Mouse (Mus musculus): ENCODE measurements at regions not wholly inside any gene's neighbourhood (a gene's known extent, or its start where the extent isn't known, plus 50 kb on each side); places are given as distances from the start of the nearest gene placed in this dataset.

DNA sequence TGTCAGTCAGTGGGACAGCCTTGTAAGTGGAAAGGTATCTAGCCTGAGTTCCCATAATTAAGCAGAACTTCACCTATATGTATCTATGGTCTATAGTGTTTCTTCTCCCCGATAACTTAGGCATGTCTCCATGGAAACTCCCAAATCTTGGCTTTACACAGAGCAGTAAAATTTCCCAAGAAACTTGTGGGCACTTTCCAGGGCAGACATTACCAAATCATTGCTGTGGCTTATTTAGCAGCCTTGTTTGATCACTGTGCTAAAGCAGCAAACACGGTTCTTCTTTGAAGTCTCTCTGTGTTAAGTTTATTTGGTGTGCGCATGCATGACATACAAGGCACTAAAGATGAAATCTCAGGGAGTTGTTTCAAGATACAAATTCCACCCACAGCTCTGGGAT, 496.2 kb upstream of the Klf4 start:
- DNase-seq, result no peak

DNA sequence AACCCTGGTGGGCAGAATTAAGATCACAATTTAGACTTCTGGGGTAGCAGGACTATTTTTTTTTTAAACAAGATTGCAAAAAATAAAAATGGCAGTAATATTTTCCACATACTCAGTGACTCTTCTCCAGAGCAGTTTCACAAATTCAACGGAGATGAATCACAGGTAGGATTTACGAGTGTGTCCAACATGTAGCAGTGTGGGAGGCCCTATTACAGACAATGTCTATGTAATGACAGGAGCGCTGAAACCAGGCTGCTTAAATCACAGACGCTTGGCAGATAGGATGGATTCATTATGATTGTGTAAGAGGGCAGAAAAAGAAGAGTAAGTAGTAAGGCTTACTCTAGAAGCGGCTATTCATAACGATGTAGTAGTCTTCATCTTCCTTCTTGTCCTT, 495.0 kb upstream of the Klf4 start:
- DNase-seq, result no peak

DNA sequence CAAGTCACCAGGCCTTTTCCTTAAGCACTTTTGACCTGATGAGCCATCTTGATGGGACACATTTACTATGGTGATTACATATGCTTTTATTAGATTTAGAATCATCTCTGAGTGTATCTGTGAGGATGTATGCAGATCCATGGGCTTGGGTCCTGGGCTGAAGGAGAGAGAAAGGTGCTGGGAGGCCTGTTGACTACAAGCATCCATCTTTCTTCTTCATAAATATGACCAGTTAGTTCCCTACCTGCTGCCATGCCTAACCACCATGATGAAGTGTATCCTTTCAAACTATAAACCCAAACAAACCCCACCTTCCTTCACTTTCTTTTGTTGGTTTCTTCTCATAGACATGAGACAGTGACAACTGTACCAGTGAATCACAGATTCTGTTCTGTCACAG, 492.2 kb upstream of the Klf4 start:
- DNase-seq, result no peak

DNA sequence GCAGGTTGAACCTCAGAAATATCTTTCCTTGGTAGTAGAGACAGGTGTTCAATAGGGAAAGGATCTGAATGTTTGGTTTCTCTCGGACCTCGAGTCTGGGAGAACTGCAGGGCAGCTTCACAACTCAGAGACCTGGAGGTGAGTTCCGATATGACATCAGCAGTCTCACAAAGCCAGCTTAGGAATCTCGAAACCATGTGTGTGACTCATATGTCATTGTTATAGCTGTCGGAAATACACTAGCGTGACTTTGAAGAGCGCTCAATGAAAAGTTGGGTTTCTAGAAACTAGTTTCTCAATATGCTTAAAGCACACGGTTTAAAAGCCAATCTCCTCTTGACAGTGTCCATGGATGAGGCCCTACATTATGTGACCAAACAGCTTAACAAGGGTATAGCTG, 485.9 kb upstream of the Klf4 start:
- no peak for DNase-seq

DNA sequence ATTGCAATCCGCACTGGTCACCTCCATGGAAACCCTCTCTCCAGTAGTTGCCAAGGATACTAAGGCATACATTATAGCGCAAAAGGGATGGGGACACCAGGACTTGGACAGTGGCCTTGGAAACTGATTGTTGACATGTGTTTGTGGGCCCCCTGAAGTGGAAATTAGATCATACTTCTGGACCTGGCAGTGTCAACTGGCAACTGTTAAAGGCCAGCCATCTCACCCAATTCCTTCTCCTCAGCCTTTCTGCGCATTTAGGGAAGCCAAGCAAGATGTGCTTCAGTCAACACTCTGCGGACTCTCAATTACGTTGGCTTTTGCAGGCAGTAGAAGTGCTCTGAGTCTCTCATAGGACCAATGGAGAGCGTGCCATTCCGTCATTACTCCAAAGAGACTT, 483.2 kb upstream of the Klf4 start:
- DNase-seq, result no peak

DNA sequence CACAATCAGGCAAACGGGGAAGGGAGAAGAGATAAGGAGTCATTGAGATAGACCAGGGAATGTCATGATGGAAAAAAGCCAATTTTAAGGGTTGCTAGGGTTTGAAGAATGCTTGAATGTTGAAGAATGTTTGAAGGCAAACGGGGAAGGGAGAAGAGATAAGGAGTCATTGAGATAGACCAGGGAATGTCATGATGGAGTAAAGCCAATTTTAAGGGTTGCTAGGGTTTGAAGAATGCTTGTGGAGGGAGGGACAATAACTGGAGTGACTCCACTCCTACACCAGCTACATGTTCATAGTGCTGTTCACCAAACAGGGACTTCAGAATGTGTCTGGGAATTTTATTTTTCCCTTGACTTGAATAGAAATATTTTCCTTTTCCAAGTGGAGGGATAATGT, 476.0 kb upstream of the Klf4 start:
- DNase-seq, result no peak

DNA sequence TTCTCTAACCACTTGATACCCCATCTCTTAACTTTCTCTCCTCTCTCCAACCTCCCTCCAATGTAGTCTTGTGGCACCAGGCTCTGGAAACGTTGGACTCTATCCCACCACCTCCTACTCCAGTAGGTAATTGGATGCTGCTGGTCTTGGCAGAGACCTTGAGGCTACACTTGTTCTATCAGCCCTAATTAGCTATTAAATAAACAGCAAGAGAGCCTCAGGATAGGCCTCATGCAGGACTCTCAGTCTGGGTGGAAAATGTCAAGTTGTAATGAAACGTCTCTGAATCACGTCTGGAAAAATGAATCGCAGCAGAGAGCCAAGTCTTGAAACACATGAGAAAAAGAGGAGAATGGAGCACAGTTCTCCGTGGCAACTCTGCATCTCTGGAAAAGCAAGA, 472.0 kb upstream of the Klf4 start:
- DNase-seq, result no peak

DNA sequence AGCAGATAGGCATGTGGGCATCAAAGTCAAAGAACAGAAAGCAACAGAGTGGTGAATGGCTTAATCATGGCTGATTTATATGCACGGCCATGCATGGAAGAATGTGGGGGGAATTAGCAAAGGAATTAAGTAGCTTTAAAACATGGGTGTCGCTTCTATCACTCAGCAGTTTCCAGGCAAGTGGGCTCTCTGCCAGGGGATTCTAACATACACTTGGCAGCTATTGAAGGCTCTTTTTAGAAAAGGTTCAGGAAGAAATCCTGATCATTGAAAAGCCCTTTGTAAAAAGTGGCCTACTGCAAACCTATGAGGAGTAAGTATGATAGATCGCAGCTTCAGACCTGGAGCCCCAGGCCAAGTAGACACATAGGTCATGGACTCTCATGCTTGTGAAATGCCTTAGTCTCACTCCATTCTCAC, 469.1 kb upstream of the Klf4 start:
- DNase-seq, result no peak

DNA sequence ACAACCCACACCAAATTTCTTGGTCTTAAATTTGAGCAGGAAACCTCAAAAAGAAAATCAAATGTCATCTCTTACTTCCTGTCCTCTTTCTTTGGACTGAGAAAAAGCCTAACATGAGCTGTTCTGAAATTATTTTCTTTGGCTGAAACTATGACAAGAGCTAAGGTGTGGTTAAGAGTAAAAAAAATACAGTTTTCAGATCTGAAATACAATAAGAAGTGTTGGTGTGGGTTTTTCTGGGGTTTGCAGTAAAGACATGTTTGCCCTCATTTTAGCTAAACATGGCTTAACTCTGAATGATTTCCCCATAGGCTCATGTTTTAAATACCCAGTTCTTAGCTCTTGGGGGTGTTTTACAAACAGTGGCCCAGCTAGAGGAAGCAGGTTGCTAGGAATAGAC, 451.8 kb upstream of the Klf4 start:
- DNase-seq, result no peak

DNA sequence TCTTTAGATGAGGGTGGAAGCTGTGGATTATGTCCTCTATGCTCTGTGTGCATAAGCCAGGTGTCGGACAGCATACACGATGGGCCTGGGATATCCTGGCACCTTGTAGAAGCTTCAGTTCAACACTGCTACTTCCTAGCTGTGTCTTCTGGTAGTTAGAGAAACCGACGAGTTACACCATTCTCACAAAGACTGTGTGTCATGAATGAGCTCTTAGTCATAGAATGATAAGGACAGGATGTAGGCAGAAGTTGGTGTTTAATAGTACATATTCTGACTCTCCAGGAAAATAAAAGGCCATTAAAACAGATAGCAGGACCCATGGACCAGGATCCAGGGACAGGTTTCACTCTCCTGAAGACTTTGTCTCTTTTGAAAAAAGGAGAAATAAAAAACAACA, 446.3 kb upstream of the Klf4 start:
- DNase-seq, result no peak

DNA sequence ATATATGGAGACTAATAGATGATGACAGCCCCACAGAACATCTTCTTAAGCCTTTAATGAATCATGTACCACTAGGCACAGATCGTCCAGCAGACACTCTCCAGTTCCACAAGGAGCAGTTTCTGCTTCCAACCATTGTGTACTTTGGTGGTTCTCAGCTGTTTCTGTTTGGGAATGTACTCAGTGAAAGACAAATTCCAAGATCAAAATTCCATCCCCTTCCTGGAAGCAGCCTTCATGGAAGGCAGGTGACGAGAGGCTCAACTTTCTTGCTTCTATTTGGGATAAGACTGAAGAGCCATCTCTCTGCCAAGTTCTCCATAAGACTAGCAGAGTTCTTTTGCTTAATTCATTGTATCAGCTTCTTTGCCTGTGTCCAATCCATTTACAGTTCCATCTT, 444.0 kb upstream of the Klf4 start:
- DNase-seq, result no peak

DNA sequence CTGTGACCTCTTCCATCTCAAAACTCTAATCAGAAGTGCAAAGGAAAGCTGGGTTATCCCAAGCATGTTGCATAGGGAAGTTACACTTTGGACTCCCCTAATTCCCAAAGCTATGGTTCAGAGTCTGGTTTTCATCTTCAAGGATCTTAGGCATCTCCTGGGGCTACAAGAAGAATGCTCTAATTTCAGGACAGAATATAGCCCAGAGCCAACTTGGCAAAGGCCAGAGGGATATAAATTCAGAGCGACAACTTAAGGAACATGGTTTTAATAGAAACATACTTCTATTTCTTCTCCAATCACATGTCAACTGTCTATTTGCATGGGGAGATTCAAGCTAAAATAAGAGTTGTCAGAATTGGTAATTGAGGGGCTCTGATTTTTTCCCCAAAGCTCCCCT, 441.4 kb upstream of the Klf4 start:
- no peak for DNase-seq

DNA sequence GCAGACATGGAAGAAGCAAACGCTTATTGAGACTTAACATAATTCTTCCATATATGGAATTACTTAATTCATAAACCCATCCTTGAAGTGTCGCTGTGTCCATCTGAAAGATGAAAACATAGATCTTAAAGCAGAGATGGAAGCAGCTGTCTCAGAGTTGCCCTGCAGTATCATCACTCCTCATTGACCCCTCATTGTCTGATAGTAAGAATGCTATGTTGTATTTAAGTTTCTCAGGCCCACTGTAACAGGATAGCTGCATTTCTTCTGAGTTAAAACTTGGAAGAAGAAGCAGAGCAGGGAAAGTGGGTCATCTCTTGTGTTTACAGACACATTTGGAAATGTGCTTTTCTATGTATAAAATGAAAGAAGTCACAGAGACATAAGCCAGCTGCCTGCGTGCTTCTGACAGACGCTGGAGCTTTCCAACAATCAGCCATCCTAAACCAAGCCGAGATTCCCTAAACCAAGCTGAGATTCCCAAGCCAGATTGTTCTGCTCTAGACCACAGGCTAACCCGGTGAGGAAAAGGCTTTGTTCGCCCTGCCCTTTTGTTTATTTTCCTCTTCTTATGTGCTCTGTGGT, 440.1 kb upstream of the Klf4 start:
- DNase-seq, result no peak

DNA sequence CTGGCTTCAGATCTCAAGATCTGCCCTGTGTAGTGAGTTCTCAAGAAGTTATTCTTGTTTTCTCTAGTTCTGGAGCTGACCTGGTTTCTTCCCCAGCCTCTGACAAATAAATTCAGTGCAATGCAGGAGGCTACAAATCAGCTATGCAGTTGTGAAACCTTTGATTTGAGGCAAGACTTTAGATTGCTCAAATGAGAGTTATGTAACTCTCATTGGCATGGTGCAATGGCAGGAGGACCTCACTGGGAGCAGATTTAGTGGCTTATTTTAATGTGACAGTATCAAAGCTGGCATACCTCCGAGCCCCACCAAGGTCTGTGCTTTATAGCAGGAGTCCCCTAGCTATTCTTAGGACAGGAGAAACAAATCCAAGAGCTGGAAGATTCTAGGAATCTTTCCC, 427.8 kb upstream of the Klf4 start:
- DNase-seq, result no peak

DNA sequence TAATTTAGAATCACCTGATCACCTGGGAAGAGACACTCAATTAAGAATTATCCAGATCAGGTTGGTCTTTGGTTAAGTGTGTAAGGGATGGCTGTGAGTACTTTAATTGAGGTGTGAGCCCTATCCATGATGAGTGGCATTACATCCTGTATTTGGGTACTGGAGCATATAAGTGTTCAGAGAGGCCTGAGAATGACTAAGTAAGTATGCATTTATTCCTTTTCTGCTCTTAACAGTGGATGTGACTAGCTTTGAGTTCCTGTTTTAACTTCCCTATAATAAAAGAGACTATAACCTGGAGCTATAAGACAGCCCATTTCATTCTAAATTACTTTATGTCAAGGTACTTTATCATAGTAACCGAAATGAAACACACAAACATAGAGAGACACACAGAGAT, 421.4 kb upstream of the Klf4 start:
- DNase-seq, result no peak

DNA sequence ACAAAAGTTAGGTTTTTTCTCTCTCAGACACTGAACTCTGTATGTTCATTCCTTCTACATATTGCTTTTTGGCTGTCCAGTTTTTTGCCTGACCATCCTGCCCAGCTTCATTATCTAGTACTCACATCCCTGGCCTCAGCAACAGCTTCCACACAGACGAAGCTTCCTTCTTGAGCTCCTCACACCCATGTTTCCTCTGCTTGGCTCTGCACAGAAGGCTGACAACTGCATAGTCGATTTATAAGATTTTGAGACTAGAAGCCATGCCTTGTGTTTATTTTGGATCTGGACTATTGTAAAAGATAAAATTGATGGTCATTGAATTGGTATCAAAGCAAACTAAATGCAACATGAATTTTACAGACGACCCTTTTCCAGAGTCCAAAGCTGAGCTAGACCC, 420.0 kb upstream of the Klf4 start:
- no peak for DNase-seq

DNA sequence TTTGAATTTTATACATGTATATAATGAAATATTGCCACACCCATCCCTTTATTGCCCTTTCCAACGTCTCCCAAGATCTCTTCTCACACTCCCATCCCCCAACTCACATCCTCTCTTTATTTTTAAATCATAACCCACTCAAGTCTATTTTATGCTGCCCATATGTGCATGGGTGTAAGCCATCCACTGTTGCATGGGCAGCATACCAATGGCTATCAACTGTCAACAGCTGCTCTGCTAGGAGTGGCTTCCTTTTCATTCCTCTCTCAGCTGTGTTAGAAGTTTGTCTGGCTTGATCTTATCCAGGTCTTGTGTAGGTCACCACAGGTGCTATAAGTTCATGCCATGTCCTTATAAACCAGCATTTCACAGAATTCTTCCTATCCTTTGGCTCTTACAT, 409.2 kb upstream of the Klf4 start:
- no peak for DNase-seq

DNA sequence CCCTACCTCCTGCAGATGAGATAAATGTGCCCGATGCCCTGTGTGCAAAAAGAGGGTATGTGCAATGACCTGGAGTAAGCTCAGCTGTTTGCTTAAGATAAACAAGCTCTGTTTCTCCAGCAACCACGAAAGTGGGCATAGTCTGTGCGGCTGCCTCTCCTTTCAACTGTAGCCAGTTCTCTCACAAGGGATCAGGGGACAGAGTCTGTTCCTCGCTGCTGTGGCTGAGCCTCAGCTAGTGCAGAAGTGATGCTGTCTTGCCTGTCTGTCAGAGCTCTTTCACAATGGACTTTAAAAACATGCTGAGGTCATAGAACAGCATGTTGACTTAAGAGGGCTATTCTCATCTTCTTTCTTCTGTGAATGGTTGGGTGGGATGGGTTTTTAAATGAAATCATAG, 406.1 kb upstream of the Klf4 start:
- DNase-seq, result no peak

DNA sequence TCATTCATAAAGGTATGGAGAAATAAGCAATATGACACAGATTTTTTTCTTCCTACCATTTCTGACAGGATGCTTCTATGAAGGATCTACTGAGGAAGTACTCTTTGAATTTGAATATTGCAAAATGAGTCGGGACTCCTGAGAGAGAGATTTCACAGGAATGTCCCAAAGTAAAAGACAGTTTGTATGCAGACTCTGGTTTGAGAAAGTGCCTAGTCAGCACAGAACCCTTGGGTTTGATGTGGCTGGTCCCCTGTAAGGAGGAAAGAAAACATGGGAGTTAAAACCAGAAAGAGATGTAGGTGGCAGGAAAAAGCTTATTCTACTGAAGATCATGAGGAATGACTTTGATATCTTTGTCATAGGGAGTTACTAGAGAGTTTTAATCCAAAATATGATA, 405.6 kb upstream of the Klf4 start:
- no peak for DNase-seq

DNA sequence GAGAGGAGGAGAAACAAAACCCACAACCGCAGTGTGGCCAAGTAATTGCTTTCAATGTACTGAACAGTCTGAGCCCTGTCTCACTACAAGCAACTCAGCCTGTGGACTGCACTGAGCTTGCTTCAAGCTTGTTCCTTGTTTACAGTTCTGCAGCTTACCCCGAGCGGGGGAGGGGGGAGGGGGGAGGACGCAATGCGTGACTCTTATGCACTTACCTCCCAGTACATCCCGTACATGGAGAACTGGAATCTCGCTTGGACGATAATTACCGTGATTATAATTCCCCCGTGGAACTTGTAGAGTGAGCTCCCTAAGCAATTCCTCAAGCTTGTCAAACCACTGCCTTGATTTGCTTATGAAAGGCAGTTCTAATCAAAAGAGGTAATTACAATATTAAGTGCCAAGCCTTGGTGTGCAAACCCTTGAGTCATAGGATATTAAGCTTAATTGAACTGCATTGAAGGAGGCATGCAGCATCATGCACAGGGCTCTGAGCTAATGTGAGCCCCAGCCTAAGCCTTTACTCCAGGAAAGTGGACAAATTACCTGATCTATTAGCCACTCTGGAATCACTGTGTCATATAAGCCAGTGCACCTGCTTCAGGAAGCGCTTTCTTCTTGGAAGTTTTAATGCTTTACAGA, 397.0 kb upstream of the Klf4 start:
- no peak for DNase-seq

DNA sequence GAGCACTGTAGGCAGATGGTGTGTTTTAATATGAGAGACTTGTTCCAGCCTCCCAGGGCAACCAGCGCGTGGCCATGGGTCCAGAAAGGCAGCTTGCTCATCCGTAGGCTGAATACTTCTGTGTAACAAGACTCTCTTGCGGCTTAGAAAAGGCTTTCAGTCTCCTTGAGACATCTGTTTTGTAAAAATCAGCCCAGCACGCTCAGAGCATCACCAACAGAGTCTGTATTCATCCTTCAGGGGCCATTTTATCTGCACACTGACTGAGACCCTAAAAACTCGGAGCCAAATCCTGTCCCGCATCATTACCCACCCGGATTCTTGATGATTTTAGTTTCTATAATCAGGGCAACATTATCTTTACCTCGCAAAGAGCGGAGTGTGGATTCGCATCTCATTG, 396.4 kb upstream of the Klf4 start:
- no peak for DNase-seq

DNA sequence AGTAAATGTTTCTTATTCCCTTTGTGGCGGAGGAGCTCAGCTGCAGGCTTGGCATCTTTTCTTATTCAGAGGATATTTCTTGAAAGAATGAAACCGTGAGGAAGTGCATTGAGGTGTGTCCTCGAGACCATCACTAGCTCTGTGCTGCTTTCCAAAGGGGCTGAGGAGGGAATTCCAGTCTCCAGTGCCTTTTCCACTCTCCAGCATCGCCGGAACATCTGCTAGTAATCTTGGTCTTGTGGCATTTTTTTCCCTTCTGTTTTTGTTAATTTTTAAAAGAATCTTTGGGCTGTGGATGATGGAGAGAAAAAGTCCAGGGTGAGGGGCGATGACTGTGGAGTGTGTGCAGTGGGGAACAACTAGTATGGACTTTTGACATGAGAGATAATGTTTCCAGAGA, 395.9 kb upstream of the Klf4 start:
- DNase-seq, result no peak

DNA sequence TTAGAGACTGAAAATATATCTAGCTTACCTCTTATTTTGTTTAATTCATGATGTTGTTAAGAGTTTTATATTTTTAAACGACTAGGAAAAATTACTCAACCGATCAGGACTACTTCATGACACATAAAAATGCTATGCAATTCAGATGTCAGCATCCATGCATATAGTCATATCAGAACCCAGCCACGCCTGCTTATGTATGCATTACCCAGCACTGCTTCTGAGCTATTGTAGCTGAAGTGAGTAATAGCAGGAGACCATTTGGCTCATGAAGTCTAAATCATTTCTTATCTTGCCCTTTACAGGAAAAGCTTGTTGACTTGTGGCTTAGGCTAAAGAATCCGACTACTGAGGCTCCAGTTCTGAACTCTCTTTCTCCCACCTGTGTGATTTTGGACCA, 395.1 kb upstream of the Klf4 start:
- no peak for DNase-seq

DNA sequence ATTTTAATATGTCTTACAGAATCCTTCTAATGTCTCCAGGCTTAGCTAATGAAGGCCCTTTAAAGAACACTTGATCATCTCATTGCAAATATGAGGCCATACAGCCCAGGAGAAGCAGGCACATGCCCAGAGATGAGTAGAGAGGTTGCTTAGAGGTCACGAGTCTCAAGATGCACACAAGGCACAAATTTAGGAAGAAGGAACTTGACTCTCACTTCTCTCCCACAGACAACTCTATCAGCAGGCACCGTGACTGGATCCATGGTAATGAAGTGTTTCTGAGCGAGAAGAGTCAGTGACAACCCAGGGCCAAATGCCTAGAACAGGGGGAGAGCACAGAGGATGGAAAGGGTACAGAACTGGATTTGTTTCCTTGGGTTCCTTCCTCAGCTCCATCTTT, 392.7 kb upstream of the Klf4 start:
- no peak for DNase-seq

DNA sequence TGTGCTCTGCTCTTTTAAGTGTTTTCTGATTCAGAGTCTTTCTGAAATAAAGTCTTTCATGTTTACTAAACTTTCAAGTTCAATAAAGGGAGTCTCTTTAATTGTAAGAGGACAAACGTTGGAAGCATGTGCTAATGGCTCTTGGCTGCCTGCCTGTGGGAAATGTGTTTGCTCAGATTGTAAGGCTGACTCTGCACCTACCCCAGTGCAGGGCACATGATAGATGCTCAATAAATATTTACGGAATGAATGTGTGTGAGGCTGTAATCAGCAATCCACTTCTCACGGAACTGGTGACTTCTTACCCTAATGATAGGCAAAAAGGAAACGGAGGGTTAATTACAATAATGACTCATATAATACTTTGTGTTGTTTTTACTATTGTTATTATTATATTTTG, 389.0 kb upstream of the Klf4 start:
- no peak for DNase-seq
